Mouse (Mus musculus) neural tube, embryonic 14.5 days (tissue): ENCODE results near the gene Stk33. TPM values are rescaled to one million over a fixed set of nuclear protein-coding genes. Genes with fewer than 3 reads are reported as not detected.
A peak's percentile ranks its signal among the peaks of the same experiment; 100 is the strongest.

Source experiments
- ATAC-seq: fragments of 200-750 bp; cut with Nextera tagmentation; 2 replicates; pipeline ENCODE4 v1.8.0; 2017; ENCODE audit warnings: low read depth, mild to moderate bottlenecking, moderate TSS enrichment, moderate library complexity
- H3K27ac ChIP-seq: fragments of 300-500 bp; sonication (generic); 2 replicates; pipeline ENCODE4 v1.5.1; 2014; ENCODE audit warnings: low read depth, mild to moderate bottlenecking, control low read depth, low read length, moderate library complexity, mixed read lengths
- H3K27me3 ChIP-seq: fragments of 300-500 bp; sonication (generic); 2 replicates; pipeline ENCODE4 v1.6.1; 2014; ENCODE audit warnings: low read length; ENCODE audit not compliant: control insufficient read depth, insufficient read depth
- H3K36me3 ChIP-seq: fragments of 300-500 bp; sonication (generic); 2 replicates; pipeline ENCODE4 v1.6.1; 2014; ENCODE audit warnings: low read length, mixed read lengths; ENCODE audit not compliant: control insufficient read depth, insufficient read depth
- H3K4me1 ChIP-seq: fragments of 300-500 bp; sonication (generic); 2 replicates; pipeline ENCODE4 v1.6.1; 2014; ENCODE audit warnings: low read length; ENCODE audit not compliant: control insufficient read depth, insufficient read depth
- H3K4me2 ChIP-seq: fragments of 300-500 bp; sonication (generic); 2 replicates; pipeline ENCODE4 v1.6.1; 2014; ENCODE audit warnings: mild to moderate bottlenecking, low read depth, low read length, control low read depth
- H3K4me3 ChIP-seq: fragments of 300-500 bp; sonication (generic); 2 replicates; pipeline ENCODE4 v1.5.1; 2014; ENCODE audit warnings: low read depth, low read length, control low read depth, mixed read lengths
- H3K9ac ChIP-seq: fragments of 300-500 bp; sonication (generic); replicated peaks from 2 replicates; pipeline ENCODE4 v1.6.1; 2014; ENCODE audit warnings: low read depth, mild to moderate bottlenecking, control low read depth, low read length, mixed read lengths
- H3K9me3 ChIP-seq: fragments of 300-500 bp; sonication (generic); 2 replicates; pipeline ENCODE4 v1.6.1; 2016; ENCODE audit warnings: low read length; ENCODE audit not compliant: control insufficient read depth
- whole genome bisulfite sequencing: fragments of 180-500 bp; shearing (Covaris S2); extraction: QIAGEN DNeasy Blood & Tissue Kit; methylation state at CpG from one replicate; pipeline ENCODE4 v1.1.7; 2014; 5-methylcytosine and 5-hydroxymethylcytosine counted together
- polyA plus RNA-seq: library from polyadenylated mRNA; unstranded; fragments of >200 nt; fragmentation: Nextera tagmentation; extraction: Ambion mirVana; gene quantifications from 2 replicates; pipeline ENCODE4 v1.2.1, GENCODE M21; 2014

The Stk33 gene
- polyA plus RNA-seq = 3.7 and 4.3 TPM in 2 replicates

- peak; percentile 86 for ATAC-seq
- Histone ChIP-seq H3K27me3 (no peaks in the 10 kb centered on the region), H3K9me3 (no peaks in the 10 kb centered on the region), H3K9ac (peak within 1 kb of the TSS; percentile 47), H3K27ac (peak within 1 kb of the TSS; percentile 23; the same call in 1 of the 2 replicates), H3K4me2 (peak within 1 kb of the TSS; percentile 86), H3K4me1 (0 out of 2 replicates have a peak, but pooled peaks cover 4% of the 10 kb centered on the region), H3K4me3 (peak within 1 kb of the TSS; percentile 39), H3K36me3 (no peaks in the 10 kb centered on the region)
- under 1% methylated on average over 62 of the region's 62 CpGs for WGBS
These were observed at the start of gene Stk33 for GRCm38 (mm10) chr7:109438781-109439591. Gene Stk33 (minus strand): TSS chr7:109439081.

GRCm38 (mm10) chr7:109484221-109484620 lies 45.3 kb upstream of the Stk33 start:
- Histone ChIP-seq H3K9ac (no peak overlapping the region), H3K4me1 (no peaks in the 10 kb centered on the region), H3K9me3 (no peaks in the 10 kb centered on the region), H3K36me3 (no peaks in the 10 kb centered on the region), H3K27me3 (no peaks in the 10 kb centered on the region), H3K4me2 (no peak overlapping the region), H3K27ac (no peak overlapping the region), H3K4me3 (no peak overlapping the region)
- 75% methylated on average over 5 of the region's 5 CpGs for WGBS
- ATAC-seq = no peak

GRCm38 (mm10) chr7:109480765-109481197 lies 41.9 kb upstream of the Stk33 start:
- H3K27ac ChIP-seq = no peak overlapping the region
- H3K36me3 ChIP-seq = no peaks in the 10 kb centered on the region
- H3K4me1 ChIP-seq = no peaks in the 10 kb centered on the region
- H3K27me3 ChIP-seq = no peaks in the 10 kb centered on the region
- WGBS = 22% methylated on average over 7 of the region's 7 CpGs
- ATAC-seq = peak; percentile 65; the same call in 1 of the 2 replicates
- no peak overlapping the region for H3K4me3 ChIP-seq
- H3K9ac ChIP-seq = no peak overlapping the region
- H3K9me3 ChIP-seq = no peaks in the 10 kb centered on the region
- peak overlapping the region; percentile 16; the same call in 1 of the 2 replicates for H3K4me2 ChIP-seq

GRCm38 (mm10) chr7:109477926-109478325 lies 39.0 kb upstream of the Stk33 start:
- H3K9ac ChIP-seq = no peak overlapping the region
- no peaks in the 10 kb centered on the region for H3K4me1 ChIP-seq
- no peaks in the 10 kb centered on the region for H3K27me3 ChIP-seq
- H3K36me3 ChIP-seq = no peaks in the 10 kb centered on the region
- 90% methylated on average over 3 of the region's 3 CpGs for WGBS
- no peak overlapping the region for H3K27ac ChIP-seq
- H3K9me3 ChIP-seq = no peaks in the 10 kb centered on the region
- no peak overlapping the region for H3K4me3 ChIP-seq
- H3K4me2 ChIP-seq = no peak overlapping the region
- no peak for ATAC-seq

GRCm38 (mm10) chr7:109470700-109471099 lies 31.8 kb upstream of the Stk33 start:
- ATAC-seq = no peak
- Histone ChIP-seq H3K4me1 (no peaks in the 10 kb centered on the region), H3K4me3 (no peak overlapping the region), H3K27ac (no peak overlapping the region), H3K4me2 (no peak overlapping the region), H3K9ac (no peak overlapping the region), H3K27me3 (no peaks in the 10 kb centered on the region), H3K36me3 (no peaks in the 10 kb centered on the region), H3K9me3 (no peaks in the 10 kb centered on the region; the same call in 1 of the 2 replicates)
- 77% methylated on average over 4 of the region's 4 CpGs for WGBS

- H3K4me2 ChIP-seq = no peak overlapping the region
- H3K27me3 ChIP-seq = no peaks in the 10 kb centered on the region
- H3K4me1 ChIP-seq = no peaks in the 10 kb centered on the region
- ATAC-seq = no peak
- WGBS = 49% methylated on average over 6 of the region's 6 CpGs
- no peak overlapping the region for H3K9ac ChIP-seq
- no peak overlapping the region for H3K4me3 ChIP-seq
- H3K9me3 ChIP-seq = no peaks in the 10 kb centered on the region; the same call in 1 of the 2 replicates
- H3K36me3 ChIP-seq = no peaks in the 10 kb centered on the region
- no peak overlapping the region for H3K27ac ChIP-seq
These were observed 29.4 kb upstream of the Stk33 start for GRCm38 (mm10) chr7:109468262-109468701.

- Histone ChIP-seq H3K9ac (no peak overlapping the region), H3K27me3 (no peaks in the 10 kb centered on the region), H3K4me1 (no peaks in the 10 kb centered on the region), H3K4me2 (no peak overlapping the region), H3K4me3 (no peak overlapping the region), H3K36me3 (no peaks in the 10 kb centered on the region), H3K9me3 (no peaks in the 10 kb centered on the region; the same call in 1 of the 2 replicates), H3K27ac (no peak overlapping the region)
- ATAC-seq = no peak
- 58% methylated on average over 2 of the region's 2 CpGs for WGBS
These were observed 28.7 kb upstream of the Stk33 start for GRCm38 (mm10) chr7:109467591-109467990.

- Histone ChIP-seq H3K27me3 (no peaks in the 10 kb centered on the region), H3K4me2 (no peak overlapping the region), H3K36me3 (no peaks in the 10 kb centered on the region), H3K4me3 (no peak overlapping the region), H3K4me1 (no peaks in the 10 kb centered on the region), H3K9ac (no peak overlapping the region), H3K27ac (no peak overlapping the region), H3K9me3 (no peaks in the 10 kb centered on the region)
- WGBS = 93% methylated on average over 8 of the region's 8 CpGs
- no peak for ATAC-seq
These were observed 21.8 kb upstream of the Stk33 start for GRCm38 (mm10) chr7:109460698-109461097.

GRCm38 (mm10) chr7:109456563-109456962 lies 17.7 kb upstream of the Stk33 start:
- H3K4me1 ChIP-seq = no peaks in the 10 kb centered on the region
- no peaks in the 10 kb centered on the region for H3K36me3 ChIP-seq
- H3K27me3 ChIP-seq = no peaks in the 10 kb centered on the region
- H3K9me3 ChIP-seq = no peaks in the 10 kb centered on the region
- H3K4me2 ChIP-seq = no peak overlapping the region
- no peak for ATAC-seq
- no peak overlapping the region for H3K4me3 ChIP-seq
- H3K9ac ChIP-seq = no peak overlapping the region
- no peak overlapping the region for H3K27ac ChIP-seq
- 78% methylated on average over 6 of the region's 6 CpGs for WGBS
